Mouse (Mus musculus) stomach, postnatal 0 days (tissue): ENCODE data around the gene Bicc1. TPM values are rescaled to one million over a fixed set of nuclear protein-coding genes. Genes with fewer than 3 reads are reported as not detected.

ENCODE experiments used
- ATAC-seq: fragments of 200-750 bp; cut with Nextera tagmentation; 2 replicates; pipeline ENCODE4 v1.8.0; 2017; ENCODE audit not compliant: low FRiP score, low TSS enrichment
- DNase-seq: peaks from one replicate; pipeline ENCODE4 v3.0.0-alpha.2; 2016; ENCODE audit warnings: low spot score
- H3K27ac ChIP-seq: fragments of 300-500 bp; sonication (generic); replicated peaks from 2 replicates; pipeline ENCODE4 v1.5.1; 2014; ENCODE audit warnings: mild to moderate bottlenecking, control low read depth
- H3K27me3 ChIP-seq: fragments of 300-500 bp; sonication (generic); 2 replicates; pipeline ENCODE4 v1.6.1; 2014; ENCODE audit warnings: low read length; ENCODE audit not compliant: control insufficient read depth, insufficient read depth
- H3K36me3 ChIP-seq: fragments of 300-500 bp; sonication (generic); 2 replicates; pipeline ENCODE4 v1.6.1; 2014; ENCODE audit warnings: low read length, mixed read lengths; ENCODE audit not compliant: control insufficient read depth, insufficient read depth
- H3K4me1 ChIP-seq: fragments of 300-500 bp; sonication (generic); replicated peaks from 2 replicates; pipeline ENCODE4 v1.6.1; 2014; ENCODE audit warnings: antibody characterized with exemption; ENCODE audit not compliant: control insufficient read depth, insufficient read depth
- H3K4me2 ChIP-seq: fragments of 300-500 bp; sonication (generic); replicated peaks from 2 replicates; pipeline ENCODE4 v1.6.1; 2014; ENCODE audit warnings: low read depth, mild to moderate bottlenecking, control low read depth, moderate library complexity
- H3K4me3 ChIP-seq: fragments of 300-500 bp; sonication (generic); 2 replicates; pipeline ENCODE4 v1.5.1; 2014; ENCODE audit warnings: low read depth, low read length, control low read depth
- H3K9ac ChIP-seq: fragments of 300-500 bp; sonication (generic); 2 replicates; pipeline ENCODE4 v1.6.1; 2014; ENCODE audit warnings: mild to moderate bottlenecking, low read length, control low read depth, mixed read lengths
- H3K9me3 ChIP-seq: fragments of 300-500 bp; sonication (generic); 2 replicates; pipeline ENCODE4 v1.6.1; 2016; ENCODE audit warnings: low read length; ENCODE audit not compliant: control insufficient read depth
- CTCF ChIP-seq: IDR thresholded peaks from 2 replicates; pipeline ENCODE4 v1.5.1; 2016; ENCODE audit warnings: antibody characterized with exemption, low read depth, mild to moderate bottlenecking, moderate library complexity
- EP300 ChIP-seq: optimal IDR thresholded peaks from 2 replicates; pipeline ENCODE3; 2016; ENCODE audit warnings: antibody characterized with exemption
- WGBS: fragments of 180-500 bp; shearing (Covaris S2); extraction: QIAGEN DNeasy Blood & Tissue Kit; methylation state at CpG from one replicate; pipeline ENCODE4 v1.1.7; 2014; 5-methylcytosine and 5-hydroxymethylcytosine counted together
- polyA plus RNA-seq: library from polyadenylated mRNA; unstranded; fragments of >200 nt; fragmentation: Nextera tagmentation; extraction: Ambion mirVana; gene quantifications from 2 replicates; pipeline ENCODE4 v1.2.1, GENCODE M21; 2015

Bicc1 gene
- polyA plus RNA-seq, 1 experiment from 2014 or later, result 9.8 TPM

DNA sequence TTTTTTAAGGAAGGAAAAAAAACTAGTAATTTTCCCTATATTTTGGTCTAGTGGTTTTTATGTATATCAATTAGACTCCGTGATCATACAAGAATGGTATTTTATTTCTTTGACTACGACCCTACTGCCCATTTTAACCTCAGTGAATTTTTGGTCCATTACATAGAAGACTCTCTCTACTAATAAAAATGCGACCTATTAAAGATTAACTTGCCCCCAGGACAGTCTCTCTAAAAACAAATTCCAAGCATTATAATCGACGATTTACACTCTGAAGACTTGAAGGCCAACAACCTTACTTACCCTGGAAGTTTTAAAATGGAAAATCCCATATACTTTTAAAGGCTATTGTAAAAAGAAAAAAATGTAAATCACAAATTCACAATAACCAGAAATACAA lies 2.9 kb downstream of the Bicc1 start:
- H3K36me3 ChIP-seq, result no peaks in the 10 kb centered on the region
- H3K9ac ChIP-seq, result no peak overlapping the region
- no peak for TF ChIP-seq CTCF
- TF ChIP-seq EP300, result no peak
- H3K27ac ChIP-seq, result no peak overlapping the region
- DNase-seq (no peak), ATAC-seq (no peak)
- H3K9me3 ChIP-seq, result no peaks in the 10 kb centered on the region
- no peak overlapping the region for H3K4me3 ChIP-seq
- 79% methylated on average over 5 of the region's 5 CpGs for WGBS
- H3K27me3 ChIP-seq, result no peaks in the 10 kb centered on the region
- H3K4me1 ChIP-seq, result no peaks in the 10 kb centered on the region
- H3K4me2 ChIP-seq, result no peak overlapping the region

DNA sequence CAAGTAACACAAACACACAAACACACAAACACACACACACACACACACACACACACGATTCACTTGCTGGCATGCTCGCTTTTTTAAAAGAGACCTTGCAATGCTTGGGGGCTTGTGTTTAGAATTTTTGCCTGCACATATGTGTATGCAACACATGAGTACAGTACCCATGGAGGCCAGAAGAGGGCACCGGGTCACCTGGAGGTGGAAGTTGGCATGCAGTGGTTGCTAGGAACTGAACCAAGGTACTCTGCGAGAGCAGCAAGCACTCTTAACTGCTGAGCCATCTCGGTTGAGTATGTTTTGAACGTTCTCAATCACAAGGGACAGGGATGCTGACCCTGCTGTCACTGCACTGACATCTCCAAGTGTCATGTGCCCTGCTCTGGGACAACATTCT lies 5.9 kb downstream of the Bicc1 start:
- Histone ChIP-seq H3K4me1 (no peaks in the 10 kb centered on the region), H3K4me2 (no peak overlapping the region), H3K9me3 (no peaks in the 10 kb centered on the region), H3K36me3 (no peaks in the 10 kb centered on the region), H3K27ac (no peak overlapping the region), H3K9ac (no peak overlapping the region), H3K27me3 (no peaks in the 10 kb centered on the region), H3K4me3 (no peak overlapping the region)
- ATAC-seq (no peak), DNase-seq (no peak)
- 94% methylated on average over 6 of the region's 6 CpGs for WGBS
- no peak for TF ChIP-seq EP300
- peak; percentile 19; the same call in 1 of the 2 replicates for TF ChIP-seq CTCF

DNA sequence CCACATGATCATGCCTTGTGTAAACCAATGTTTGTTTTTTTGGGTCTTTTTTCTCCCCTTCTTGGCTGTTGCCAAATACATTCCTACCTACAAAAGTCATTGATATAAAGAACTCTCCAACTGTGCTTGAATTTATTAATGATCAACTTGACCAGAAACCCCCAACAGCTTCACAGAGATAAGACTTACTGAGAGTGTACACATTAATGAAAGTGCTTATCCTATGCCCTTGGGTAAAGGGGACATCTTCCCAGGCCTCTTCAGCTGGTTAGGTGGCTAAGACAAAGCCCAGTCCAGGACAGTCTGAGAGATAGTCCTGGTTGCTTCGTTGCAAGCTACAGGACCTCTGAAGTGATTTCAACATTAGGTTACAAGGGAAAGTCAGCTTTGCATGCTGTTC lies 6.4 kb downstream of the Bicc1 start:
- Histone ChIP-seq H3K27ac (no peak overlapping the region), H3K4me2 (no peak overlapping the region), H3K4me1 (no peaks in the 10 kb centered on the region), H3K9me3 (no peaks in the 10 kb centered on the region), H3K4me3 (no peak overlapping the region), H3K36me3 (no peaks in the 10 kb centered on the region), H3K9ac (no peak overlapping the region), H3K27me3 (no peaks in the 10 kb centered on the region)
- no peak for TF ChIP-seq EP300
- TF ChIP-seq CTCF, result no peak
- WGBS, result 65% methylated on average over 1 of the region's 1 CpGs
- DNase-seq (no peak), ATAC-seq (no peak)

DNA sequence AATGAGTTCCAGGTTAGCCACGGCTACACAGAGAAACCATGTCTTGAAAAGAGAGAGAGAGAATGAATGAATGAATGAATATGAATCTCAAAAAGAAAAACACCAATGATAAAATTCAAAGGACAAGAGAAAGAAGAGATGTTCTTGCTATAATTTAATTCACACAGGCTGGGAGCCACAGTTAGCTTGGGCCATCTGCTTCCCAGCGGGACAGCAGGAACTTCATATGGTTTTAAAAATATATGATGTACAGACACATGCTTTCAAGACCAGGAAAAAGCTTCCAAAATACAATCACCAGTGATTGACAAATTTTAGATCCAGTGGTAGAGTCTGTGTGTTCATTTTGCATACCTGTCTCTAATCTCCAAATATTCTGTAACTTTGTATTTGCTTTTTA lies 9.0 kb downstream of the Bicc1 start:
- no peak for TF ChIP-seq CTCF
- no peak for TF ChIP-seq EP300
- no peak overlapping the region for H3K27ac ChIP-seq
- H3K36me3 ChIP-seq, result no peaks in the 10 kb centered on the region
- no peak for ATAC-seq
- no peak overlapping the region for H3K4me2 ChIP-seq
- H3K9me3 ChIP-seq, result no peaks in the 10 kb centered on the region
- H3K4me1 ChIP-seq, result no peaks in the 10 kb centered on the region
- H3K27me3 ChIP-seq, result no peaks in the 10 kb centered on the region
- H3K9ac ChIP-seq, result no peak overlapping the region
- 92% methylated on average over 2 of the region's 2 CpGs for WGBS
- H3K4me3 ChIP-seq, result no peak overlapping the region
- no peak for DNase-seq

DNA sequence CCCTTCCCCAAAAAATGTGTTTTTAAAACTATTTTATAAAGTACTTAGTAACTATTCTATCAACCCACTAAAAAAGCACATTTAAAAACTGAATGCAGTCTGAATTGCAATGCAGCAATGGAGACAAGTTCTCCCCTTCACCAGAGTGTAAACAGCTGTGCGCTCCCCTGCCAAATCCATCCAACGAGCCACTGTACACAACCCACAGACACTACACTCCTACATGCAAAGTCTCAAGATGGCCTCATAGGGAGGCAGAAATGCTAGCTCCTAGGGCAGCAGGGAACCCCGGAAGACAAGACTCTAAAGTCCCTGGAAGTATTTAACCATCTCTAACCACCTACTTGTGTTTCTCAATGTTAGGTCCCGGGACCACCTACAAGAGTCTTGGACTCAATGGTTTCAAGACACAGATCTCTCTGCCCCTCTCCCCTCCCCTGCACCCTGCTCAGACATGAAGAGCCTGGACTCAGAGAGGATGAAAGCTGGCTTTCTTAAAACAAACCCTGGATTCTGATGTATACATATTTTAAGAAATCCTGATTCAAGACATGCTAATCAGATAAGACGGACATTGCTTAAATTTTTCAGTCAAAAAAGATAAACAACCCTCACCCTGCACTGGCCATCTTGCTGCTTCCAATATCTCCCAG lies 10.4 kb downstream of the Bicc1 start:
- ATAC-seq, result no peak

DNA sequence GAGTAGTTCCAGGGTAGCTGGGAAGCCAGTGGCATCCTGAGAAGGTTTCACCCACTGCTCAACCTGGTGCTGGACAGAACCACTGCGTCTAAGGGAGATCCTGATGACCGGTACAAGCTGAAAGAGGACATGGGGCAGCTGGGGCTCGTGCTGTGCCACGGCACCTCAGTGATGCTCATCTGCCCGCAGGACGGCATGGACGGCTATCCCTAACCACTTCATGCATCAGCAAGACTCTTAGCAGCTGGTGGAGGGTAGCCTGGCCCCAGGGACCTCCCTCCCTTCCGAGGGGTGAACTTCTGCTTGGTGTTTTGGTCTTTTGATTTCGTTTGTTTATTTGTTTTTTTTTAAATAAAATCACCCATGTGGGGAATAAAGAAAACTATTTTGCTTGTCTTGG lies 11.3 kb downstream of the Bicc1 start:
- ATAC-seq (no peak), DNase-seq (no peak)
- Histone ChIP-seq H3K4me1 (no peaks in the 10 kb centered on the region), H3K36me3 (no peaks in the 10 kb centered on the region), H3K9me3 (no peaks in the 10 kb centered on the region), H3K27me3 (no peaks in the 10 kb centered on the region), H3K9ac (no peak overlapping the region), H3K4me2 (no peak overlapping the region), H3K4me3 (no peak overlapping the region), H3K27ac (no peak overlapping the region)
- no peak for TF ChIP-seq EP300
- TF ChIP-seq CTCF, result no peak
- 91% methylated on average over 9 of the region's 9 CpGs for WGBS

More for the DNA sequence above, 10.4 kb downstream of the Bicc1 start:
- H3K4me2 ChIP-seq, result no peak overlapping the region
- no peaks in the 10 kb centered on the region for H3K36me3 ChIP-seq
- H3K27me3 ChIP-seq, result no peaks in the 10 kb centered on the region
- no peak for DNase-seq
- H3K4me3 ChIP-seq, result no peak overlapping the region
- H3K27ac ChIP-seq, result no peak overlapping the region
- WGBS, result 51% methylated on average over 5 of the region's 5 CpGs
- TF ChIP-seq CTCF (no peak), EP300 (no peak)
- no peaks in the 10 kb centered on the region for H3K9me3 ChIP-seq
- no peaks in the 10 kb centered on the region for H3K4me1 ChIP-seq
- H3K9ac ChIP-seq, result no peak overlapping the region
